Mouse (Mus musculus) spleen, adult 2 months (tissue): ENCODE measurements at regions not wholly inside any gene's neighbourhood (a gene's known extent, or its start where the extent isn't known, plus 50 kb on each side); places are given as distances from the start of the nearest gene placed in this dataset.

Experiments
- CTCF ChIP-seq: fragments of 200-500 bp; IDR thresholded peaks from 2 replicates; pipeline ENCODE4 v1.5.1; 2011; ENCODE audit warnings: mild to moderate bottlenecking, inconsistent platforms; ENCODE audit not compliant: insufficient read depth, insufficient read length, insufficient replicate concordance; ENCODE audit errors: extremely low read depth
- POLR2A ChIP-seq: fragments of 200-500 bp; IDR thresholded peaks from 2 replicates; pipeline ENCODE4 v1.6.1; 2011; ENCODE audit warnings: low read depth, low read length, inconsistent platforms

DNA sequence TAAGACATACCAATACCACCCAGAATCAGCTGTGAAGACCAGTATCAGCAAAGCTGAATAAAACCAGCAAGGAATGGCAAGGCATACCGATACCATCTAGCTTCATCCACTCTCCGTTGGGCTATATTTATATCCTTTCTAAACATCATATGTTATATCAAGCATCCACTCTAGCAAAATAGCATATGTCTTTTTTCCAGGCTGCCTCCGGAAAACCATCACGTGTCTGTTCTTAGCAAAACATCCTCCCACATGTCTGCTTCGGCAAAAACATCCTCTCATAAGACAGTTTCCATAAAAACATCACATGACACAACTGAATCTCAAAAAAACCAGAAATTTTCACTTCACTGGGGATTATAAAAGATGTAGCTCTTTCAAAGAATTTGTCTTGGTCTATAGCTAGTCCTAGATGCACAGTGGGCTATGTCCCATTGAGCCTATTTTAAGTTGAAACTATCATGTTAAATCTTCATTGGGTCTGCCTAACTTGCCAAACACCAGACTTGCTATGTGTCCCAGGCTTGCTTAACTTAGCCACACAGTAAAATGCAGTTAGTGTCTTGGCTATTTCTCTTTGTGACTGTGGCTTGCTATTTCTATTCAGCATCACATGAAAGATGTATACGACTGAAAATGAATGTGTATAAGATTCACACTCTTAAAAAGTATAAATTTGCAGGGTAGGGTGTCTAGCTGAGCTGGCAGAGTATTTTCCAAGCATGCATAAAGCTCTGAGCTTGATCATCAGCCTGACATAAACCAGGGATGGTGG is 278.2 kb downstream of the Kcnrg start:
- TF ChIP-seq CTCF = no peak
- TF ChIP-seq POLR2A = no peak
